Comparison of ENCODE assay signal across 7 mouse cellular contexts in genomic region chr4:129623681-129624091, GRCm38 (mm10). TPM values are rescaled to one million over a fixed set of nuclear protein-coding genes. Genes with fewer than 3 reads are reported as not detected.
A peak's percentile ranks its signal among the peaks of the same experiment; 100 is the strongest.
DNase-seq lines count a peak whose midpoint lies in the region; ATAC-seq lines count a peak whose summit lies in the region.

Ccdc28b (minus strand) TSS chr4:129623947.

- DNase-seq in cerebellum, adult 18-20 months: peak; percentile 62 to 69
- peak in 1 of 2 experiments; percentile 77 for DNase-seq in frontal cortex, adult 2 months (ENCODE audit: extremely low spot score in 1 of 2, low spot score in 1 of 2)
- peak; percentile 48 to 62 for DNase-seq in layer of hippocampus, postnatal 10 days (ENCODE audit: low spot score in 2 of 2)
- DNase-seq in retina, adult 2 months (ENCODE audit: low read depth, low spot score): peak; percentile 50

- H3K9ac ChIP-seq in lung, embryonic 15.5 days: peak within 1 kb of the TSS; percentile 61

- H3K4me1 ChIP-seq in lung, embryonic 15.5 days: peaks cover 45% of the 10 kb centered on the region

- H3K27ac ChIP-seq in lung, embryonic 15.5 days: peak within 1 kb of the TSS; percentile 84

- WGBS in lung, embryonic 15.5 days: 0% methylated on average over 10 of the region's 10 CpGs

- no peaks in the 10 kb centered on the region for H3K9me3 ChIP-seq in lung, embryonic 15.5 days

- peak within 1 kb of the TSS; percentile 60 for H3K4me3 ChIP-seq in lung, embryonic 15.5 days

- no peak for ATAC-seq in activated CD4-positive, CD25-positive, alpha-beta regulatory T cell, adult 4 months
- peak in 1 of 2 experiments; percentile 4; a peak in 1 of 4 replicates for ATAC-seq in hematopoietic stem cell, adult 5-6 weeks (replicated peaks in 1 of 2; ENCODE audit: insufficient read depth in 1 of 2, low FRiP score in 2 of 2, low TSS enrichment in 1 of 2, low read depth in 1 of 2, poor library complexity in 2 of 2, severe bottlenecking in 2 of 2)
- ATAC-seq in lung, embryonic 15.5 days (ENCODE audit: borderline replicate concordance, extremely low read depth, low FRiP score, low TSS enrichment): peak; percentile 21; the same call in 1 of the 2 replicates

- peak within 1 kb of the TSS; percentile 71 for H3K4me2 ChIP-seq in lung, embryonic 15.5 days

- peaks cover 26% of the 10 kb centered on the region for H3K36me3 ChIP-seq in lung, embryonic 15.5 days

- H3K27me3 ChIP-seq in lung, embryonic 15.5 days: no peaks in the 10 kb centered on the region

RNA-seq across cellular contexts. Expression of gene Ccdc28b, which starts in this region (rescaled TPM):
- 10 to 100 TPM; 36.2 to 40.4 TPM for polyA plus RNA-seq in activated CD4-positive, CD25-positive, alpha-beta regulatory T cell, adult 4 months (2017; shearing (Covaris generic))
- 105 and 107 TPM in 2 replicates for polyA plus RNA-seq in frontal cortex, adult 2 months (2012; rRNA removed)
- total RNA-seq in hematopoietic stem cell, adult 5-6 weeks (2017): 57.7 and 75.9 TPM in 2 replicates
- total RNA-seq in layer of hippocampus, postnatal 10 days (2021): 100 to 1,000 TPM; 123 to 140 TPM
- 51.4 and 59.5 TPM in 2 replicates for polyA plus RNA-seq in lung, embryonic 15.5 days (2015; fragmentation: Nextera tagmentation; extraction: Ambion mirVana)
